Mouse (Mus musculus) stomach, embryonic 16.5 days (tissue): ENCODE measurements at regions not wholly inside any gene's neighbourhood (a gene's known extent, or its start where the extent isn't known, plus 50 kb on each side); places are given as distances from the start of the nearest gene placed in this dataset.

Source experiments
- ATAC-seq: fragments of 200-750 bp; cut with Nextera tagmentation; 2 replicates; pipeline ENCODE4 v1.8.0; 2017; ENCODE audit warnings: moderate number of reproducible peaks, moderate TSS enrichment; ENCODE audit not compliant: insufficient read depth, low FRiP score
- H3K27ac ChIP-seq: fragments of 300-500 bp; sonication (generic); 2 replicates; pipeline ENCODE4 v1.5.1; 2014; ENCODE audit warnings: low read length
- H3K27me3 ChIP-seq: fragments of 300-500 bp; sonication (generic); 2 replicates; pipeline ENCODE4 v1.6.1; 2014; ENCODE audit warnings: low read length, control low read depth, mixed read lengths; ENCODE audit not compliant: control insufficient read depth, insufficient read depth
- H3K36me3 ChIP-seq: fragments of 300-500 bp; sonication (generic); 2 replicates; pipeline ENCODE4 v1.6.1; 2014; ENCODE audit warnings: low read length; ENCODE audit not compliant: control insufficient read depth, insufficient read depth
- H3K4me1 ChIP-seq: fragments of 300-500 bp; sonication (generic); 2 replicates; pipeline ENCODE4 v1.6.1; 2014; ENCODE audit warnings: low read length, control low read depth, mixed read lengths; ENCODE audit not compliant: control insufficient read depth, insufficient read depth
- H3K4me2 ChIP-seq: fragments of 300-500 bp; sonication (generic); 2 replicates; pipeline ENCODE4 v1.6.1; 2014; ENCODE audit warnings: low read depth, low read length, mixed read lengths
- H3K4me3 ChIP-seq: fragments of 300-500 bp; sonication (generic); replicated peaks from 2 replicates; pipeline ENCODE4 v1.5.1; 2014; ENCODE audit warnings: mild to moderate bottlenecking, low read length
- H3K9ac ChIP-seq: fragments of 300-500 bp; sonication (generic); 2 replicates; pipeline ENCODE4 v1.6.1; 2014; ENCODE audit warnings: low read length
- H3K9me3 ChIP-seq: fragments of 300-500 bp; sonication (generic); replicated peaks from 2 replicates; pipeline ENCODE4 v1.6.1; 2016; ENCODE audit warnings: low read length, control low read depth; ENCODE audit not compliant: control insufficient read depth
- WGBS: fragments of 180-500 bp; shearing (Covaris S2); extraction: QIAGEN DNeasy Blood & Tissue Kit; methylation state at CpG from one replicate; pipeline ENCODE4 v1.1.7; 2014; 5-methylcytosine and 5-hydroxymethylcytosine counted together

- ATAC-seq, result no peak
- 77% methylated on average over 4 of the region's 4 CpGs for WGBS
These were observed 100.4 kb upstream of the Lmo4 start for GRCm38 (mm10) chr3:144305456-144305855.

GRCm38 (mm10) chr3:144304924-144305323 lies 99.9 kb upstream of the Lmo4 start:
- Histone ChIP-seq H3K9ac (no peak overlapping the region), H3K4me2 (no peak overlapping the region), H3K27ac (no peak overlapping the region), H3K36me3 (no peaks in the 10 kb centered on the region), H3K27me3 (no peaks in the 10 kb centered on the region), H3K9me3 (no peaks in the 10 kb centered on the region), H3K4me1 (no peaks in the 10 kb centered on the region), H3K4me3 (no peak overlapping the region)
- WGBS, result 65% methylated on average over 4 of the region's 4 CpGs
- ATAC-seq, result no peak

More at GRCm38 (mm10) chr3:144305456-144305855, 100.4 kb upstream of the Lmo4 start:
- no peak overlapping the region for H3K4me2 ChIP-seq
- no peak overlapping the region for H3K27ac ChIP-seq
- H3K4me3 ChIP-seq, result no peak overlapping the region
- H3K4me1 ChIP-seq, result no peaks in the 10 kb centered on the region
- no peaks in the 10 kb centered on the region for H3K9me3 ChIP-seq
- H3K27me3 ChIP-seq, result no peaks in the 10 kb centered on the region
- H3K36me3 ChIP-seq, result no peaks in the 10 kb centered on the region
- H3K9ac ChIP-seq, result no peak overlapping the region

GRCm38 (mm10) chr3:144302626-144303025 lies 97.6 kb upstream of the Lmo4 start:
- Histone ChIP-seq H3K4me1 (no peaks in the 10 kb centered on the region), H3K9me3 (no peaks in the 10 kb centered on the region), H3K9ac (no peak overlapping the region), H3K27ac (no peak overlapping the region), H3K27me3 (no peaks in the 10 kb centered on the region), H3K4me3 (no peak overlapping the region), H3K36me3 (no peaks in the 10 kb centered on the region), H3K4me2 (no peak overlapping the region)
- WGBS, result 91% methylated on average over 3 of the region's 3 CpGs
- no peak for ATAC-seq

- ATAC-seq, result no peak
- Histone ChIP-seq H3K4me1 (no peaks in the 10 kb centered on the region), H3K9ac (no peak overlapping the region), H3K9me3 (no peaks in the 10 kb centered on the region; the same call in 1 of the 2 replicates), H3K27ac (no peak overlapping the region), H3K36me3 (no peaks in the 10 kb centered on the region), H3K4me2 (no peak overlapping the region), H3K27me3 (no peaks in the 10 kb centered on the region), H3K4me3 (no peak overlapping the region)
- WGBS, result 58% methylated on average over 3 of the region's 3 CpGs
These were observed 96.0 kb upstream of the Lmo4 start for GRCm38 (mm10) chr3:144301068-144301467.

- H3K4me2 ChIP-seq, result no peak overlapping the region
- no peak overlapping the region for H3K27ac ChIP-seq
- no peaks in the 10 kb centered on the region for H3K4me1 ChIP-seq
- 91% methylated on average over 5 of the region's 5 CpGs for WGBS
- no peak for ATAC-seq
- H3K36me3 ChIP-seq, result no peaks in the 10 kb centered on the region
- H3K9ac ChIP-seq, result no peak overlapping the region
- no peak overlapping the region for H3K4me3 ChIP-seq
- H3K9me3 ChIP-seq, result no peaks in the 10 kb centered on the region; the same call in 1 of the 2 replicates
- H3K27me3 ChIP-seq, result no peaks in the 10 kb centered on the region
These were observed 94.2 kb upstream of the Lmo4 start for GRCm38 (mm10) chr3:144299239-144299638.

- H3K9me3 ChIP-seq, result no peaks in the 10 kb centered on the region
- no peak overlapping the region for H3K4me2 ChIP-seq
- H3K4me3 ChIP-seq, result no peak overlapping the region
- WGBS, result 78% methylated on average over 3 of the region's 3 CpGs
- no peak overlapping the region for H3K9ac ChIP-seq
- no peak overlapping the region for H3K27ac ChIP-seq
- H3K36me3 ChIP-seq, result no peaks in the 10 kb centered on the region
- no peaks in the 10 kb centered on the region for H3K27me3 ChIP-seq
- H3K4me1 ChIP-seq, result no peaks in the 10 kb centered on the region
- no peak for ATAC-seq
These were observed 84.5 kb upstream of the Lmo4 start for GRCm38 (mm10) chr3:144289489-144289888.

- Histone ChIP-seq H3K9ac (no peak overlapping the region), H3K27me3 (no peaks in the 10 kb centered on the region), H3K4me1 (no peaks in the 10 kb centered on the region), H3K36me3 (no peaks in the 10 kb centered on the region), H3K4me2 (no peak overlapping the region), H3K27ac (no peak overlapping the region), H3K9me3 (no peaks in the 10 kb centered on the region), H3K4me3 (no peak overlapping the region)
- no peak for ATAC-seq
- 87% methylated on average over 8 of the region's 8 CpGs for WGBS
These were observed 81.1 kb upstream of the Lmo4 start for GRCm38 (mm10) chr3:144286100-144286499.

- 76% methylated on average over 3 of the region's 3 CpGs for WGBS
- no peaks in the 10 kb centered on the region for H3K36me3 ChIP-seq
- H3K4me3 ChIP-seq, result no peak overlapping the region
- H3K9ac ChIP-seq, result no peak overlapping the region
- H3K4me2 ChIP-seq, result no peak overlapping the region
- no peak overlapping the region for H3K27ac ChIP-seq
- H3K9me3 ChIP-seq, result no peaks in the 10 kb centered on the region
- no peak for ATAC-seq
- no peaks in the 10 kb centered on the region for H3K27me3 ChIP-seq
- H3K4me1 ChIP-seq, result no peaks in the 10 kb centered on the region
These were observed 79.3 kb upstream of the Lmo4 start for GRCm38 (mm10) chr3:144284326-144284725.

- H3K4me1 ChIP-seq, result no peaks in the 10 kb centered on the region
- no peak overlapping the region for H3K9ac ChIP-seq
- ATAC-seq, result no peak
- H3K27ac ChIP-seq, result no peak overlapping the region
- no peaks in the 10 kb centered on the region for H3K27me3 ChIP-seq
- 91% methylated on average over 5 of the region's 5 CpGs for WGBS
- H3K9me3 ChIP-seq, result no peaks in the 10 kb centered on the region
- no peak overlapping the region for H3K4me2 ChIP-seq
- no peaks in the 10 kb centered on the region for H3K36me3 ChIP-seq
- H3K4me3 ChIP-seq, result no peak overlapping the region
These were observed 68.1 kb upstream of the Lmo4 start for GRCm38 (mm10) chr3:144273115-144273514.

GRCm38 (mm10) chr3:144270206-144270605 lies 65.2 kb upstream of the Lmo4 start:
- Histone ChIP-seq H3K4me2 (no peak overlapping the region), H3K27ac (no peak overlapping the region), H3K27me3 (no peaks in the 10 kb centered on the region), H3K9ac (no peak overlapping the region), H3K9me3 (no peaks in the 10 kb centered on the region), H3K36me3 (no peaks in the 10 kb centered on the region), H3K4me1 (no peaks in the 10 kb centered on the region), H3K4me3 (no peak overlapping the region)
- WGBS, result 78% methylated on average over 6 of the region's 6 CpGs
- no peak for ATAC-seq
